Mouse (Mus musculus) neural tube, embryonic 14.5 days (tissue): ENCODE results near the gene Grid2. TPM values are rescaled to one million over a fixed set of nuclear protein-coding genes. Genes with fewer than 3 reads are reported as not detected.
"Not testable (repeated sequence)": the region's sequence is repeated elsewhere in the genome, so short reads cannot be mapped to it uniquely, and the experiment has no call there.

Experiments
- ATAC-seq: fragments of 200-750 bp; cut with Nextera tagmentation; 2 replicates; pipeline ENCODE4 v1.8.0; 2017; ENCODE audit warnings: low read depth, mild to moderate bottlenecking, moderate TSS enrichment, moderate library complexity
- H3K27ac ChIP-seq: fragments of 300-500 bp; sonication (generic); 2 replicates; pipeline ENCODE4 v1.5.1; 2014; ENCODE audit warnings: low read depth, mild to moderate bottlenecking, control low read depth, low read length, moderate library complexity, mixed read lengths
- H3K27me3 ChIP-seq: fragments of 300-500 bp; sonication (generic); 2 replicates; pipeline ENCODE4 v1.6.1; 2014; ENCODE audit warnings: low read length; ENCODE audit not compliant: control insufficient read depth, insufficient read depth
- H3K36me3 ChIP-seq: fragments of 300-500 bp; sonication (generic); 2 replicates; pipeline ENCODE4 v1.6.1; 2014; ENCODE audit warnings: low read length, mixed read lengths; ENCODE audit not compliant: control insufficient read depth, insufficient read depth
- H3K4me1 ChIP-seq: fragments of 300-500 bp; sonication (generic); 2 replicates; pipeline ENCODE4 v1.6.1; 2014; ENCODE audit warnings: low read length; ENCODE audit not compliant: control insufficient read depth, insufficient read depth
- H3K4me2 ChIP-seq: fragments of 300-500 bp; sonication (generic); 2 replicates; pipeline ENCODE4 v1.6.1; 2014; ENCODE audit warnings: mild to moderate bottlenecking, low read depth, low read length, control low read depth
- H3K4me3 ChIP-seq: fragments of 300-500 bp; sonication (generic); 2 replicates; pipeline ENCODE4 v1.5.1; 2014; ENCODE audit warnings: low read depth, low read length, control low read depth, mixed read lengths
- H3K9ac ChIP-seq: fragments of 300-500 bp; sonication (generic); replicated peaks from 2 replicates; pipeline ENCODE4 v1.6.1; 2014; ENCODE audit warnings: low read depth, mild to moderate bottlenecking, control low read depth, low read length, mixed read lengths
- H3K9me3 ChIP-seq: fragments of 300-500 bp; sonication (generic); 2 replicates; pipeline ENCODE4 v1.6.1; 2016; ENCODE audit warnings: low read length; ENCODE audit not compliant: control insufficient read depth
- WGBS: fragments of 180-500 bp; shearing (Covaris S2); extraction: QIAGEN DNeasy Blood & Tissue Kit; methylation state at CpG from one replicate; pipeline ENCODE4 v1.1.7; 2014; 5-methylcytosine and 5-hydroxymethylcytosine counted together
- polyA plus RNA-seq: library from polyadenylated mRNA; unstranded; fragments of >200 nt; fragmentation: Nextera tagmentation; extraction: Ambion mirVana; gene quantifications from 2 replicates; pipeline ENCODE4 v1.2.1, GENCODE M21; 2014

Gene Grid2
- polyA plus RNA-seq, 1 experiment from 2014 or later: 25.1 TPM

DNA sequence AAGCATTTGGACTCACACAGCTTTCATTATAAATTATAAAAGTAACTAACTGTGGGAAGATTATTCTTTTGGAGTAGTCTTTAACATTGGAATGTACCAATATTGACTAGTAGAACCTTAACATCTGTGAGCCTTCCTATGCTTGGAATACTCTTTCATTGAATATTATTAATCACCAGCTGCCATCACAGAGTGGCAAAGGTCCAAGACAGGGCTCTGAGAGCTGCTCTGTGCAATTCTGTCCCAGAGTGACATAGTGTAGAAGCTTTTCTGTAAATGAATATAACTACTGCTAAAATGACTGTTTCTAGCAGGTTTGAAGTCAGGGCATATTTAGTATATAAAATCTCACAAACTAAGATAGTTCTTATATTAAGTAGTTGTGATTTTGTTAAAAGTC lies 277.2 kb downstream of the Grid2 start:
- Histone ChIP-seq H3K36me3 (no peaks in the 10 kb centered on the region), H3K4me2 (no peak overlapping the region), H3K4me3 (no peak overlapping the region), H3K4me1 (no peaks in the 10 kb centered on the region), H3K27ac (no peak overlapping the region), H3K27me3 (no peaks in the 10 kb centered on the region), H3K9me3 (no peaks in the 10 kb centered on the region), H3K9ac (no peak overlapping the region)
- ATAC-seq: no peak

DNA sequence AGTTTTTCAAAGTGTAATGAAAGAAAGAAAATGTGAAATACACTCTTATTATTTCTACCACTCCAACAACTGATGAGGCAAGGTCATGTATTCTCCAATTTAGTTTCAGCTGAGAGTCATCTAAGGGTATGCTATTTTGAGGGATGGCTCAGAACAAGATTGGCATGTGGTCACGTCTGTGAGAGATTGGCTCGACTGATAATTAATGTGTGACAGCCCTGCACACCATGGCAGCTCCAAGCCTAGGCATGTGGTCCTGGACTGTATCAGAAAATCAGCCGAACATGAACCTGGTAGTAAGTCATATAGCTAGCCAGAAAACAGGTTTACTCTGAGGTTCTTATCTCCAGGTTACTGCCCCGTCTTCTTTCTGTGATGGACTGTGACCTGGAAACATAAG lies 292.1 kb downstream of the Grid2 start:
- H3K36me3 ChIP-seq: no peaks in the 10 kb centered on the region
- no peak overlapping the region for H3K4me2 ChIP-seq
- ATAC-seq: no peak

DNA sequence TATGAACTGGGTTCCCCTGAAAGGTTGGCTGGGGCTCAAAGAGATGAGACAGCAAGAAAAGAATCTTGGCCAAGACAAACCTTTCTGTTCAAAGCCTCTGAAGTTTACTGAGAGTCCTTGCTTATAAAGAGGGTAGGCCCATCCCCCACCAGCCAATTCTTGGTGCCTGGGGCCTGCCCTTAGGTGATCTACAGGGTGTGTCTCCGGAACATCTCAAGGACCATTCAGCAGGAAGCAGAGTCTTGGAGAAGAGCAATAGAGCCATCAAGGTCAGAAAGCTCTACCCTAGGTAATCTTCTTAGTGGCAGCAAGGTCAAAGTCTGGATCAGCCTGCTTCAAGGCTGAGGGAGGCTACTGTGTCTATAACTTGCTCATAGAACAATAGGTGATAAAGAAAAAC lies 313.1 kb downstream of the Grid2 start:
- 86% methylated on average over 1 of the region's 1 CpGs for WGBS
- H3K9me3 ChIP-seq, H3K36me3 ChIP-seq, H3K4me3 ChIP-seq, H3K4me2 ChIP-seq, H3K4me1 ChIP-seq, ATAC-seq, H3K9ac ChIP-seq, H3K27ac ChIP-seq, H3K27me3 ChIP-seq: not testable (repeated sequence)

More for the DNA sequence above, 292.1 kb downstream of the Grid2 start:
- no peaks in the 10 kb centered on the region for H3K9me3 ChIP-seq
- no peak overlapping the region for H3K27ac ChIP-seq
- H3K9ac ChIP-seq: no peak overlapping the region
- H3K4me1 ChIP-seq: no peaks in the 10 kb centered on the region
- H3K27me3 ChIP-seq: no peaks in the 10 kb centered on the region
- no peak overlapping the region for H3K4me3 ChIP-seq
- 52% methylated on average over 4 of the region's 4 CpGs for WGBS

DNA sequence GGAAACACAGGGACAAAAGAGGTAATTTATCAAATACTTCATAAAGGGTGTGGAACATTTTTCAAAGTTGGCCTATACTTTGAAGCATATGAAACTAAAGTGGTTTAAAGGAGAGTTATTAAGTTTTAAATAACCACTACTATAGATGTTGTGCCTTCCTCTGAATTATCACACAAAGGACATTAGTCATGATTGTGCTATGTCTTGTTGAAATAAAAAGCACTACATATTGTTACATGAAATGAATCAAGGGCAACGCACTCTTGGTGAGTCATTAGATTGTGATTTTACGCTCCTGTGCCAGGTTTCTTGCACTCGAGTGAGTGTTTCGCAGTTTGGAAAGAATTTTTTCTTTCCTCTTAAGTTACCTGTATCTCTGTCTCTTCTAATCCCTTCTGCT lies 335.0 kb downstream of the Grid2 start:
- Histone ChIP-seq H3K27ac (no peak overlapping the region), H3K9ac (no peak overlapping the region), H3K9me3 (no peaks in the 10 kb centered on the region), H3K4me2 (no peak overlapping the region), H3K4me1 (no peaks in the 10 kb centered on the region), H3K4me3 (no peak overlapping the region), H3K27me3 (no peaks in the 10 kb centered on the region), H3K36me3 (no peaks in the 10 kb centered on the region)
- WGBS: 89% methylated on average over 4 of the region's 4 CpGs
- no peak for ATAC-seq

DNA sequence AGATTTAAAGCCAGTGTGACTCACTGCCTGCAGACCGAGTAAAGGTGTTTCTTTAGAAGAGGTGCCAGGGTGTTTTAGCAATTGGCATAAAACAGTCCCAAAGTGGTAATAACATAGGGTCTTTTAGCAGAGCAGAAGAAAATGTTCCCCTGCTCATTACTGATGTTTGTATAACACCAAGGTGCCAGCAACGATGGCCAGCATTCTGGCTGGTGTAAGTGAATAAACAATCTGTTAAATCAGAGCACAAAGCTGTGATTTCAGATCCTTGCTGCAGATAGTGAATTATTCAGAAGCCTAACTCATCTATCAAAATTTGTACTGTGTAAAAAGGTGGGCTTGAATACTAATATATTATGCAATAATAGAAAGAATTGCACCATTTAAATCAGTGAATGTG lies 353.9 kb downstream of the Grid2 start:
- 41% methylated on average over 2 of the region's 2 CpGs for WGBS
- Histone ChIP-seq H3K4me3 (no peak overlapping the region), H3K4me2 (no peak overlapping the region), H3K27me3 (no peaks in the 10 kb centered on the region), H3K4me1 (no peaks in the 10 kb centered on the region), H3K27ac (no peak overlapping the region), H3K9ac (no peak overlapping the region), H3K36me3 (no peaks in the 10 kb centered on the region), H3K9me3 (no peaks in the 10 kb centered on the region)
- ATAC-seq: no peak

DNA sequence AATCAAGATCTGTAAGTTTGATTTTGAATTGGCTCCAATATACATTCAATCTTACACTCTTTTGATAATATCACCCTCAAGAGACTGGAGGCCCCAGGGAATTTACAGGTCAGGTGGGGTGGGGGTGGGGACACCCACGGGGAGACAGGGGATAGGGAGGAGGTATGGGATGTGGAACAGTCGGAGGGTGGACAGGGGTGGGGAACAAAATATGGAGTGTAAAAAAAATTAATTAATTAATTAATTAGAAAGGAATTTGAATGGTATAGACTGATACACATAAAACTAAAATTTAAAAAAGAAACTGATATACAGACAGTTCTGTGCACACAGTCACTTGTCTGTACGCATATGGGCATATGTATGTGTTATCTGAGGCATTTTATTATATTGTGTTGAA lies 380.3 kb downstream of the Grid2 start:
- H3K4me3 ChIP-seq: no peak overlapping the region
- no peak overlapping the region for H3K27ac ChIP-seq
- H3K36me3 ChIP-seq: no peaks in the 10 kb centered on the region
- ATAC-seq: peak; percentile 24; the same call in 1 of the 2 replicates
- H3K9ac ChIP-seq: no peak overlapping the region
- H3K9me3 ChIP-seq: no peaks in the 10 kb centered on the region
- no peak overlapping the region for H3K4me2 ChIP-seq
- 90% methylated on average over 3 of the region's 3 CpGs for WGBS
- no peaks in the 10 kb centered on the region for H3K27me3 ChIP-seq
- H3K4me1 ChIP-seq: no peaks in the 10 kb centered on the region

DNA sequence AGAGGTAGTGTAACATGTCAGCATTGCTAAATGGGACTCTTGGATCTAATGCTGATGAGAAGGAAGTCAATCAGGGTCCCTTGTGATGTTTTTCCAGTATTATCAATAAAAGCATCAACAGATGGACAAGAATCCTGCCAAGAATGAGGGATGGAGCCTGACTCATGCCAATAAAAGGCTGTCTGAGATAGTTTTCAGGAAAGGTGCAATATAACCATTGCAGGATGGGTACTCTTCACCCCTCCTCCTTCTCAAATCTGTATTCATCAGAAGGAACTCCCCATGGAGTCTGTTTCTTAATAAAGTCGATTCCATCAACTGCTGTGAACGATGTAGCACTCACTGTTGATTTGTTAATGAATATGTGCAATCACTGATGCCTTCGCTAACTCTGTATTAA lies 403.7 kb downstream of the Grid2 start:
- no peak for ATAC-seq
- no peak overlapping the region for H3K27ac ChIP-seq
- no peaks in the 10 kb centered on the region for H3K4me1 ChIP-seq
- 45% methylated on average over 3 of the region's 3 CpGs for WGBS
- no peak overlapping the region for H3K4me2 ChIP-seq
- no peaks in the 10 kb centered on the region for H3K36me3 ChIP-seq
- no peaks in the 10 kb centered on the region for H3K9me3 ChIP-seq
- H3K27me3 ChIP-seq: no peaks in the 10 kb centered on the region
- no peak overlapping the region for H3K4me3 ChIP-seq
- no peak overlapping the region for H3K9ac ChIP-seq

DNA sequence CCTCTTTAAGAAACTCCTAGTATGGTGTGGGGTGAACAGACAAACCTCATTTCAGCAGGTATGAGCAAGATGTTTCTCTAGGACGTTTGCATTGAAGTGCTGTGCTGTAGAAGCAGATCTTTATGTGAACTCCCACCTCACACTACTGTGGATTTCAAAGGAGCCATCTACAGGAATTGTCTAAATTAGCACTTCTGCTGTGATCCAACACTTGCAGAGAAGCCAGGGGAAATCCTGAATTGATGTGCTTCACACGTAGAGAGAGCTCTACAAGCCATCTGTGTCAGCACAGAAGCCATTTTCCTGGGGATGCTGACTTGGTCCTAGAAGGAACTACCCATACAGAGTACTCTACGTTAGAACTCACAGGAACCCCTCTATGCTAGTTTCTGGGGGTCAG lies 430.0 kb downstream of the Grid2 start:
- ATAC-seq: no peak
- 74% methylated on average over 3 of the region's 3 CpGs for WGBS
- no peaks in the 10 kb centered on the region for H3K36me3 ChIP-seq
- H3K27me3 ChIP-seq: no peaks in the 10 kb centered on the region
- H3K4me2 ChIP-seq: no peak overlapping the region
- no peak overlapping the region for H3K27ac ChIP-seq
- H3K4me1 ChIP-seq: no peaks in the 10 kb centered on the region
- H3K9me3 ChIP-seq: no peaks in the 10 kb centered on the region
- no peak overlapping the region for H3K4me3 ChIP-seq
- no peak overlapping the region for H3K9ac ChIP-seq

DNA sequence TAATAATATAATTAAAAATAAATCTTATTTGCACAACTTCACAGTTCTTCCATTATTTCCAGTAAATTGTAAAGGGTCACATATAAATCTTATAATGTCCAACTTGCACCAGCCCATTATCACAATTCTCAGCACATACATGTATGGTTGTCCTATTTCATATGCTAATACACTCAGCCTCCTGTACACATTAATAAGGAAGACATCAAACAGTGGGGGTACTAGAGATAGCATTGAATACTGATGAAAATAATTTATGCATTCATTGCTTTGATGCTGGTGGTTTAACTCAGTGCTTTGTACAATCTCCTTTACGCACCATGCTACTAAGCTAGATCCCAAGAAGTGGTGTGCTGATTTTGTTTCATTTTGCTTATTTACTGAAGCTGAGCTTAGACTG lies 446.0 kb downstream of the Grid2 start:
- WGBS: 76% methylated on average over 1 of the region's 1 CpGs
- Histone ChIP-seq H3K9ac (no peak overlapping the region), H3K36me3 (no peaks in the 10 kb centered on the region), H3K9me3 (no peaks in the 10 kb centered on the region), H3K4me1 (no peaks in the 10 kb centered on the region), H3K27ac (no peak overlapping the region), H3K4me2 (no peak overlapping the region), H3K4me3 (no peak overlapping the region), H3K27me3 (no peaks in the 10 kb centered on the region)
- no peak for ATAC-seq

DNA sequence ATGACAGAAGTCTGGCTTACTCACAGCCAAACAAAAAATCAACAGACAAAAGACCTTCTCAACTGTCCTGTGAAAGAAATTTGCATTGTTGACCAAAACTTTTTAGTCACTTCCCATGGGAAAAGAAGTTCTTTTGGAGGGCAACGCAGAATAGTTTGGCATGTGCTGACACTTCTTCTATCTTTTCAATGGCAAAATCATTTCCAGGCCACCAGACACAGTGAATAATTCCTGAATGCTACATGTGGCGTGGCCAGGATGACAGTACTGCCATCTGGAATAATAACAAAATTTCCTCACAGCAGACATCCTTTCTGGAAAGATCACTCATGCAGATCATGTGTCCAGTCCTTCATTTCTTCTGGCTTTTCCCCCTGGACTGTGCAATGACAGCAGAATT lies 478.1 kb downstream of the Grid2 start:
- Histone ChIP-seq H3K4me1 (no peaks in the 10 kb centered on the region), H3K9ac (no peak overlapping the region), H3K36me3 (no peaks in the 10 kb centered on the region), H3K9me3 (no peaks in the 10 kb centered on the region), H3K27ac (no peak overlapping the region), H3K27me3 (no peaks in the 10 kb centered on the region), H3K4me3 (no peak overlapping the region), H3K4me2 (no peak overlapping the region)
- ATAC-seq: no peak
- 25% methylated on average over 2 of the region's 2 CpGs for WGBS
